Mouse (Mus musculus): ENCODE results near the gene Gpat2.

Gene Gpat2

DNA sequence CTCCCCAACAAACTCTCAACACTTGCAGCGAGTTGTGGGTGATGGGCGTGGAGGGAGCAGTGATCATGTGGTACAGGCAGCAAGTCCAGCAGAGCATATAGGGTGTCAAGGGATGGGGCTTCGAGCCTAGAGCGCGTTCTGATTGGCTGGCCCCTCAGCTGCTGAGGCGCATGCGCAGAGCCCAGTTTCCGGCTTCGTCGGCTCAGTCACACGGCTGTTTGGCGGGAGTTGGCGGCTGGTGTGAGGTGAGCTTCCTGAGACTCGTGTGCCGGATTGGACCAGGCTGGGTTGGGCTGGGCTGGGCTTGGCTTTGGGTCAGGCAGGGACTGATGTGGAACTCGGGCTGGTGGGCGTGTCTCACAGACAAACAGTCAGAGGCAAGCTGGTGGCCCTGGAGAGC, at the start of gene Gpat2:
Gene Gpat2, plus strand, starts transcription at position 223 of the 400 bp plus-strand sequence.
- in situ Hi-C loops (cut with MboI; ENCODE audit: low sequenced_read_pairs): loop anchor here (10.0 kb wide), 1 partner anchor 60 kb away; the partner anchor contains the start of gene Adra2b

- in situ Hi-C loops (cut with MboI; ENCODE audit: low sequenced_read_pairs): no loop called here
Measured at GRCm38 (mm10) chr2:127375759-127376341, 49.1 kb upstream of the Gpat2 start.

- in situ Hi-C loops (cut with MboI; ENCODE audit: low sequenced_read_pairs): no loop called here
Measured at GRCm38 (mm10) chr2:127376423-127377051, 48.5 kb upstream of the Gpat2 start.

DNA sequence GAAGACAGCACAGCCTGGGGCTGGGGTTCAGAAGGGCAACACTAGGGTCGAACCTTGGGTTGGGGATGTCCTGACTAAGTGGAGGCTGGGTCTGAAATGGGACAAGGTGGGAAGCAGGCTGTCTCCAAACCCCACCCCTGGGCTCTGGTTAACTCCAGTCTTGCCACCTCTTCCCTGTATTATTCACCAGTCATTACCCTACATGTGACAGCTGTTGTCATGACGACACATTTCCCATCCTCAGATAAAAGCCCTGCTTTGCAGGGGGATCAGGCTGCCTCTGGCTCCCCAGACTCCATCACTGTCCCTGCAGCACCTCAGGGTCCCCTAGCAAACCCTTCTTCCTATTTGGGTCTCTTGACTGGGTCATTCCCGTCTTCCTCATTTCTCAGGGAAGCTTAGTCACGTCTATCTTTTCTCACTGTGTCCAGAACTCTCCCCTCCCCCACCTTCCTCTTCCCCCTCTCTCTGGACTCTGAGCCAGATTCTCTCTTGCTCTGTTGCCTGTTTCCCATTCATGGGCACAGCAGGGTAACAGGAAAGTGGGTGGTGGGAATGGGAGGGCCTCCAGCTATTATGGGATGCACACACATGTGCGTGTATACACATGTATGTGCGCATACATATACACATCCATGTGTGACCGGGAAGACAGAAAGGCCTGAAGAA, 46.9 kb upstream of the Gpat2 start:
- in situ Hi-C loops (cut with MboI; ENCODE audit: low sequenced_read_pairs): no loop called here

GRCm38 (mm10) chr2:127378611-127378990, 46.4 kb upstream of the Gpat2 start:
- in situ Hi-C loops (cut with MboI; ENCODE audit: low sequenced_read_pairs): no loop called here

DNA sequence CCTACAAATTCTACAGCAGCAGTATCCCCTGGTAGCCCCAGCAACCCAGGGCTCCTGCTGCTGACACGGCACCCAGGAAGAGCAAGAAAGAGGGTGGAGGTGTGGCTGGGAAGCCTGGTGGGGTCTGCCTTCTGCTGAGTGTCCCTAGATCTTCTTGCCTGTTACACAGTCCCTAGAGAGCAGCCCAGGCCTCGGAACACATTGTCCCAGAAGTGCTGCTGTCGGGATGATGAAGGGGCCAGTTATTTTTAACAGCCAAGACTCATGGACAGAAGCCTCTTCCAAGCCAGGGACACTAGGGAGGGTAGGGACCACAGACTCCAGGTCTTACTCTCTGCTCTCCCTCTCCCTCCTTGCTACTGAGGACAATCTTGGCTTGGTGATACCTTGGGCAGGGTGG, 45.7 kb upstream of the Gpat2 start:
- in situ Hi-C loops (cut with MboI; ENCODE audit: low sequenced_read_pairs): no loop called here

DNA sequence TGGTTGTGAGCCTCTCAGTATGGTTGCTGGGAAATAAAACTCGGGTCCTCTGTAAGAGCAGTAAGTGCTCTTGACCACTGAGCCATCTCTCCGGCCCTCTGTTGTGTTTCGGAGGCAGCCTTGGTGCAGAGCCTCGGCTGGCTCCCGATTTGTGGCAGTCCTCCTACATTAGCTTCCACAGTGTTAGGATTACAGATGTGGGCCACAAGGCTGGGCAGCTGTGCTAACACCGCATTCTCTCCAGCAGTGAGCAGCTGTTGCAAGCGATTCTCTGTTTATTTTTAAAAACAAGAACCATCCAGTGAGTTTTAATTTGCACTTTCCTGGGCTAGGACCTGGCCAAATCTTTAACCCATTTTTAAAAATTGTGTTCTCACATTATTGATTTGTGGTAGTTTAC, 41.1 kb upstream of the Gpat2 start:
- in situ Hi-C loops (cut with MboI; ENCODE audit: low sequenced_read_pairs): no loop called here

- in situ Hi-C loops (cut with MboI; ENCODE audit: low sequenced_read_pairs): no loop called here
Measured at GRCm38 (mm10) chr2:127387521-127387920, 37.5 kb upstream of the Gpat2 start.

DNA sequence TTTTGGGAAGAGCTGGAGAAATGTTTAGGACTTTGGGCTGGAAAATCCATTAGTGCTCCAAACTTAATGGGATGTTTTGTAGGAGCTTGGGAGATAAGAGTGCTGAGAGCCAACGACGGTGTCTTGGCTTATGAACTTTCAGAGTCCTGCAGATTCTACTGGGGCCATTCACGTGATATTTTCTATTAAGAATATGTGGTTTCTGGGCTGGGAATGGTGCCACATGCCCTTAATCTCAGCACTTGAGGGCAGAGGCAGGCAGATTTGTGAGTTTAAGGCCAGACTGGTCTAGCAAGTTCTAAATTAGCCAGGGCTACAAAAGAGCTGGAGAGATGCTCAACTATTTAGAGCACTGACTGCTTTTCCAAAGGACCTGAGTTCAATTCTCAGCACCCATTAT, 34.6 kb upstream of the Gpat2 start:
- in situ Hi-C loops (cut with MboI; ENCODE audit: low sequenced_read_pairs): no loop called here

DNA sequence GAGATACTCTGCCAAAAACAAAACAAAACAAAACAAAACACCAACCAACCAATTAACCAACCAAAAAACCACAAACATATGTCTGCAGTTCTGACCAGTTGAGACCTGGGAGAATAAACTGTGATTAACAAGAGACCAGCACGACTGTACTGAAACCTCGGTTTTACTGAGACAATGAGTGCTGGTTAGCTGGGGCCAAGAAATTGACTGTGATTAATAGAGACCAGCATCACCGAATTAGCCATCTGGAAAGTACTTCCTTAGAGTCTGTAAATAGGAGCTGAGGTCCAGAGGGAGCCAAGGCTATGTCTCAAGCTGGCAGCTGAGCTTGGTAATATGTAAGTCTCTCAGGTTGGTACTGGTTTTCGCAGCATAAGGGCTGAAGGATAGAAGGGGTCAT, 34.2 kb upstream of the Gpat2 start:
- in situ Hi-C loops (cut with MboI; ENCODE audit: low sequenced_read_pairs): no loop called here

GRCm38 (mm10) chr2:127391323-127391722, 33.7 kb upstream of the Gpat2 start:
- in situ Hi-C loops (cut with MboI; ENCODE audit: low sequenced_read_pairs): no loop called here

- in situ Hi-C loops (cut with MboI; ENCODE audit: low sequenced_read_pairs): no loop called here
Measured at GRCm38 (mm10) chr2:127394606-127395161, 30.3 kb upstream of the Gpat2 start.

DNA sequence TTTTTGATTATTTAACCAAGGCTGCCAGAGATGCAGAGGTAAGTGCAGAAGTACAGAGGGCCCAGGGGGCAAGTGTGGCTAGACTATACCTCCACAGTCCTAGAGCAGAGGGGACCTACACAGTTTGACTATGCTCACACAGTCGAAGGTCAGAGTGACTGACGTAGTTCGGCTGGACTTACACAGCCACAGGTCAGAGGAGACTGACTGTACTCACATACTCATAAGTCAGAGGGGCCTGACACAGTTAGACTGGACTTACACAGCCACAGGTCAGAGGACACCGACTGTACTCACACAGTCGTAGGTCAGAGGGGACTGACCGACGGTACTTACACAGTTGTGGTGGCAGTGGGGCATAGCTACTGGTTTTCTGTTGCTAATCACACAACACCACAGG, 26.3 kb upstream of the Gpat2 start:
- in situ Hi-C loops (cut with MboI; ENCODE audit: low sequenced_read_pairs): no loop called here

GRCm38 (mm10) chr2:127411126-127411525, 13.9 kb upstream of the Gpat2 start:
- in situ Hi-C loops (cut with MboI; ENCODE audit: low sequenced_read_pairs): no loop called here

- in situ Hi-C loops (cut with MboI; ENCODE audit: low sequenced_read_pairs): no loop called here
Measured at GRCm38 (mm10) chr2:127415806-127416205, 9.2 kb upstream of the Gpat2 start.

DNA sequence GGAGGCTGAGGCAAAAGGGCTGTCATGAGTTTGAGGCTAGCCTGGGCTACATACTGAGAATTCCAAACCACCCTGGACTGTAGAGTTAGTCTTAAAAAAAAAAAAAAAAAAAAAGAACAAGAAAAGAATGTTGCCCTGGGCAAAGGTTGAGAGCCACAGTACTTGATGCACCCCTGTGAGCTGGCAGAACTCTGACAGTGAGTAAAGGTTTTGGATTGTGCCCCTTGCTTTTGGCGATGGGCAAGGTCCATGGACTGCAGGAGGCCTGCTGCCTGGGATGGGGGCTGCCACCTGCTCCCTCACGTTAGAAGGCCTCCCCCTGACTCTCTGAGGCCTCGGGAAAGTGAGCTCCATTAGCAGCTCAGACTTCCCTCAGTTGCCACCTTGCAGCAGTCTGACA, 8.3 kb upstream of the Gpat2 start:
- in situ Hi-C loops (cut with MboI; ENCODE audit: low sequenced_read_pairs): no loop called here

- in situ Hi-C loops (cut with MboI; ENCODE audit: low sequenced_read_pairs): no loop called here
Measured at GRCm38 (mm10) chr2:127418266-127418970, 6.6 kb upstream of the Gpat2 start.

GRCm38 (mm10) chr2:127430238-127430637, 5.2 kb downstream of the Gpat2 start:
- in situ Hi-C loops (cut with MboI; ENCODE audit: low sequenced_read_pairs): no loop called here

- in situ Hi-C loops (cut with MboI; ENCODE audit: low sequenced_read_pairs): no loop called here
Measured at GRCm38 (mm10) chr2:127433487-127434295, 8.7 kb downstream of the Gpat2 start.

- in situ Hi-C loops (cut with MboI; ENCODE audit: low sequenced_read_pairs): no loop called here
Measured at GRCm38 (mm10) chr2:127435135-127435534, 10.1 kb downstream of the Gpat2 start.

DNA sequence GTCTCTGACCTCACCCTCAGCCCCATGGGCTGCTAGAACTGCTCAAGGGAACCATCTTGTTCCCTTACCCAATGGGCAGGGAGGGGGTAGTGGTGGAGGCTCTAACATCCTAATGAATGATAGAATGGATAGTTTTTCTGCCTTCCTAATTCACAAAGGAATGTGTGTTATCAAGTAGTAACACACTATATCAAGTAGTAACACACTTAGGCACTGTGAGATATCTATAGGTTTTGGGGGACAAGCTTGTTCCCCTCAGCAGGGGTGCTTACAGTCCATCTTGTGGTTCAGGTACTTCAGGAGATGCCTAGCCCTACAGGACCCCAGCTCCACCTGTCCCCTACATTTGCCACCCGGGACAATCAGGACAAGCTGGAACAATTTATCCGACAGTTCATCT, 10.6 kb downstream of the Gpat2 start:
- in situ Hi-C loops (cut with MboI; ENCODE audit: low sequenced_read_pairs): no loop called here

Measured in CH12F3 (cell line).